Mouse (Mus musculus): ENCODE data around the gene Myo7a.

- TF ChIP-seq CTCF (IDR thresholded peaks at IDR 0.05; ENCODE audit: extremely low read depth, insufficient read length, insufficient replicate concordance, low read depth, low read length): no peak
- no peak for TF ChIP-seq POLR2A (IDR thresholded peaks at IDR 0.05; ENCODE audit: low read depth, low read length)
Observed at GRCm38 (mm10) chr7:98121673-98122072, 2.3 kb upstream of the Myo7a start.
